Mouse (Mus musculus) stomach, postnatal 0 days (tissue): ENCODE data around the gene Hoxa2. TPM values are rescaled to one million over a fixed set of nuclear protein-coding genes. Genes with fewer than 3 reads are reported as not detected.

Source experiments
- ATAC-seq: fragments of 200-750 bp; cut with Nextera tagmentation; 2 replicates; pipeline ENCODE4 v1.8.0; 2017; ENCODE audit not compliant: low FRiP score, low TSS enrichment
- DNase-seq: peaks from one replicate; pipeline ENCODE4 v3.0.0-alpha.2; 2016; ENCODE audit warnings: low spot score
- H3K27ac ChIP-seq: fragments of 300-500 bp; sonication (generic); replicated peaks from 2 replicates; pipeline ENCODE4 v1.5.1; 2014; ENCODE audit warnings: mild to moderate bottlenecking, control low read depth
- H3K27me3 ChIP-seq: fragments of 300-500 bp; sonication (generic); 2 replicates; pipeline ENCODE4 v1.6.1; 2014; ENCODE audit warnings: low read length; ENCODE audit not compliant: control insufficient read depth, insufficient read depth
- H3K36me3 ChIP-seq: fragments of 300-500 bp; sonication (generic); 2 replicates; pipeline ENCODE4 v1.6.1; 2014; ENCODE audit warnings: low read length, mixed read lengths; ENCODE audit not compliant: control insufficient read depth, insufficient read depth
- H3K4me1 ChIP-seq: fragments of 300-500 bp; sonication (generic); replicated peaks from 2 replicates; pipeline ENCODE4 v1.6.1; 2014; ENCODE audit warnings: antibody characterized with exemption; ENCODE audit not compliant: control insufficient read depth, insufficient read depth
- H3K4me2 ChIP-seq: fragments of 300-500 bp; sonication (generic); replicated peaks from 2 replicates; pipeline ENCODE4 v1.6.1; 2014; ENCODE audit warnings: low read depth, mild to moderate bottlenecking, control low read depth, moderate library complexity
- H3K4me3 ChIP-seq: fragments of 300-500 bp; sonication (generic); 2 replicates; pipeline ENCODE4 v1.5.1; 2014; ENCODE audit warnings: low read depth, low read length, control low read depth
- H3K9ac ChIP-seq: fragments of 300-500 bp; sonication (generic); 2 replicates; pipeline ENCODE4 v1.6.1; 2014; ENCODE audit warnings: mild to moderate bottlenecking, low read length, control low read depth, mixed read lengths
- H3K9me3 ChIP-seq: fragments of 300-500 bp; sonication (generic); 2 replicates; pipeline ENCODE4 v1.6.1; 2016; ENCODE audit warnings: low read length; ENCODE audit not compliant: control insufficient read depth
- CTCF ChIP-seq: IDR thresholded peaks from 2 replicates; pipeline ENCODE4 v1.5.1; 2016; ENCODE audit warnings: antibody characterized with exemption, low read depth, mild to moderate bottlenecking, moderate library complexity
- EP300 ChIP-seq: optimal IDR thresholded peaks from 2 replicates; pipeline ENCODE3; 2016; ENCODE audit warnings: antibody characterized with exemption
- WGBS: fragments of 180-500 bp; shearing (Covaris S2); extraction: QIAGEN DNeasy Blood & Tissue Kit; methylation state at CpG from one replicate; pipeline ENCODE4 v1.1.7; 2014; 5-methylcytosine and 5-hydroxymethylcytosine counted together
- polyA plus RNA-seq: library from polyadenylated mRNA; unstranded; fragments of >200 nt; fragmentation: Nextera tagmentation; extraction: Ambion mirVana; gene quantifications from 2 replicates; pipeline ENCODE4 v1.2.1, GENCODE M21; 2015

Hoxa2 gene
- polyA plus RNA-seq, 1 experiment from 2014 or later = 5.3 TPM

DNA sequence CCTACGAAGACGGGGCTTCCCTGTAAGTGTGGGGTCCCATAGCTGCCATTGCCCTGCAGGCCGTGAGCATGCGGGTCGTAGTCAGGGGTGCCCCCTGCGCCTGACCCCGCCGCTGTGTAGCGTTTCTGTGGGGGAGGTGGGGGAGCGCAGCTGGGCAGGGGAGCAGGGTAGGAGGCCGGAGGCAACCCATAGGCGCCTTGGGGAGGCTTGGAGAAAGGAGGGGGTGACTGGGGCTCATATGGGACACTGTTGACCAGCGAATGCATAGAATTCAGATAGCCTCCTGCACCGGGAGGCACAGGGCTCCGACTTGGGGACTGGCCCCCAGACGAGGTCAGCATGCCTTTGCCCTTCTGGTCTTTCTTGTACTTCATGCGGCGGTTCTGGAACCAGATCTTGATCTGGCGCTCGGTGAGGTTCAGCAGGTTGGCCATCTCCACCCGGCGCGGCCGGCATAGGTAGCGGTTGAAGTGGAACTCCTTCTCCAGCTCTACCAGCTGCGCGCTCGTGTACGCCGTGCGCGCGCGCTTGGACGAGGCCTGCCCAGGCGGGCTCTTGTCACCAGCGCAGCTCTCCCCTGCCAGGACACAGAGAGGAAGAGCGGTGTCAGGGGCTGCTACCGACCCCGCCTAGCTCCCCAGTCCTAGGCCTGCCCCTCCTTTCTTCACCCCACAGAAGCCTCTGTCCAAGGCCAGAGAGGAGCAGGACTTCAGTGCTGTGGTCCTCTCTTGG is 5.7 kb upstream of the Hoxa2 start:
- Histone ChIP-seq H3K27ac (peak overlapping the region; percentile 97), H3K27me3 (no peaks in the 10 kb centered on the region), H3K9ac (peak overlapping the region; percentile 66), H3K4me2 (peak overlapping the region; percentile 62), H3K4me1 (peaks cover 4% of the 10 kb centered on the region; the same call in 1 of the 2 replicates), H3K4me3 (peak overlapping the region; percentile 65), H3K9me3 (no peaks in the 10 kb centered on the region), H3K36me3 (0 out of 2 replicates have a peak, but pooled peaks cover 2% of the 10 kb centered on the region)
- ATAC-seq (peak; percentile 24), DNase-seq (no peak)
- 23% methylated on average over 40 of the region's 40 CpGs for WGBS
- TF ChIP-seq CTCF (no peak), EP300 (no peak)

DNA sequence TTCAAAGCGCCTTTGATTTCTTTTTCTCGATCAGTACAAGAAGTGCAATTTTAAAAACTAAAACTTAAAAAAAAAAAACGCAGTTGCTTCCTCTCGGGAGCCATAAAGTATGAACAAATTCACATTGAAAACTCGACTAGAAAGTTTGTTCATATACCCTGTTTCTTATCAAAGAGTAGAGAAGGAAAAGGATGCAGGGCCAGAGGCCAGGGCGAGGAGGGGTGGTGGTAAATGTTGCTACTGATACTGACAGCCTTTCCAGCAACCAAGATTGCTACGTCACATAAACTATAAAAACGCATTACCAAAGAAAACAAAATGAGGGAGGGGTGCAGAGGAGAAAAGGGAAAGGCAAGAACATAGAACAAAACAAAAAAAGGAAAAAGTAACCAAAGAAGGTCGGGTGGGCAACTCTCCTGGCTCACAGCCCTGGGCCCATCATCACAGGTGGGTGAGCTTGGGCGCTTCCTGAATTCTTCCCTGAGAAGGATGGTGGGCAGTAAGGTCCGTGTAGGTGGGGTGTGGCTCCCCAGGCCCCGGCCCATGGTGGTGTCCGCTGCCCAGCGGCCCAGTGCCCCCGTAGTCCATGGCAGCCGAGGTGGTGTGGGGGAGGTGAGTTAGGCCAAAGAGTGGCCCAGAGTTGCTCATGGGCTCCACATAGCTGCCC is 5.0 kb upstream of the Hoxa2 start:
- ATAC-seq (no peak), DNase-seq (no peak)
- H3K9me3 ChIP-seq = no peaks in the 10 kb centered on the region
- peak overlapping the region; percentile 65 for H3K4me3 ChIP-seq
- H3K4me2 ChIP-seq = peak overlapping the region; percentile 62
- H3K27ac ChIP-seq = peak overlapping the region; percentile 97
- 30% methylated on average over 16 of the region's 16 CpGs for WGBS
- H3K4me1 ChIP-seq = peaks cover 4% of the 10 kb centered on the region; the same call in 1 of the 2 replicates
- 0 out of 2 replicates have a peak, but pooled peaks cover 2% of the 10 kb centered on the region for H3K36me3 ChIP-seq
- peak overlapping the region; percentile 66 for H3K9ac ChIP-seq
- no peaks in the 10 kb centered on the region for H3K27me3 ChIP-seq
- TF ChIP-seq EP300 (no peak), CTCF (no peak)

DNA sequence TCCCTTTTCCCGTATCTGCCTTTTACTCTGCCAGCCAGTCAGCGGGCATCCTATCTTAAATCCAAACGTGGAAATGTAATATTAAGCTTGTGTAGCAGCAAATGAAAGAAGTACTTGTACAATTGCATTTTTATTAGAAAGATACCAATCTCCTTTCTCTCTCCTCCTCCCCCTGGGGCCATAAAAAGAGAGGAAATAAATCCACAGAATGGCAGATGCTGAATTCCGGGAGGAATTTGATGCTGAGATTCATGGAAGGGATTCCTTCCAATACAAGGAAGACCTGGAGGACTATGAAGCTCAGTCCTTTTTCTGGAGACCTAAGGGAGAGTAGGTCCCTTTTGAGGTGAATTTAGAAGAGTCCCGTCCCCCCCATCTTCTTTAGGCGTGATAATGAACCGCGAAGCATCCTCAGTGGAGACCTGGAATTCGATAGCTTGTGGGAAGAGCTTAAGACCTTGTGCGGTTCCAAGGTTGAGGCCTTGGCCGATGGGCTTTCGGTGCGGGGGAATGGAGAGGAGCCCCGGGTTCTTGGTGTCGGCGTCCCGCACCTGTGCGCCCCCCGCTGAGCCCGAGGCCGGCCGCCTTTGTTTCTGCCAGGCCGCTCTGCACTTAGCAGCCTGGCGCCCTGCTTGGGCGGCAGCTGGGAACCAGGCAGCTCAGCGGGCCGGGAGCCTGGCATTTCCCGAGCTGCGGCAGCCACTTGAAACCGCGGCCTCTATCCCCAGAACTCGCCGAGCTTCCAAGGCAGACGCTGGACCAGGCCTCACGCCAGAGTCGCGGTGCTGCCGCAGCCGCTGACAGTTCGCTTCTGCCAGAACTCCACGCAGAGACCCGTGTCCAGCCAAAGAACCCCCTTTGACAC is 3.8 kb upstream of the Hoxa2 start:
- peak overlapping the region; percentile 89 for H3K9ac ChIP-seq
- no peaks in the 10 kb centered on the region; the same call in 1 of the 2 replicates for H3K27me3 ChIP-seq
- no peaks in the 10 kb centered on the region for H3K9me3 ChIP-seq
- 14% methylated on average over 39 of the region's 42 CpGs for WGBS
- no peak for DNase-seq
- peak overlapping the region; percentile 96 for H3K27ac ChIP-seq
- peaks cover 4% of the 10 kb centered on the region; the same call in 1 of the 2 replicates for H3K4me1 ChIP-seq
- ATAC-seq = no peak
- peak overlapping the region; percentile 65 for H3K4me3 ChIP-seq
- H3K4me2 ChIP-seq = peak overlapping the region; percentile 77
- no peak for TF ChIP-seq EP300
- H3K36me3 ChIP-seq = 0 out of 2 replicates have a peak, but pooled peaks cover 2% of the 10 kb centered on the region

DNA sequence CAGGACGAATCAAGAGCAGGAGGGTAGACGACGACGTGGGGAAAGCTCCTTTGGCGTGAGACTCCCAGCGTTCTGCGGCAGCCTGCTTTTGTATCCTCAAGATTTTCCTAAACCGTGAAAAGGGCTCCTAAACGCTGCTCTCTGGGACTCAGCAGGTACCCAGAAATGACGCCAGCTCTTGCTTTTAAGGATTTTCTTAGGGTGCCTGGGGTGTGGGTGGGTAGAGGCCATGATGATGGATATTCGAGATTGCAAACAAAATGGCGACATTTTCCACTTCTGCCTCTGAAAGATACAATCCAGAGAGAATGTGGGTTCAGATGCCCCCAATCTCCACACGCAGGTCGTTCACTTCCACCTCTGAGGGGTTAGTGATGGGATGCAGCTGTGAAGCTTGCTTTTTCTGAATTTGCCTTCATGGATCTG is 3.1 kb upstream of the Hoxa2 start:
- Histone ChIP-seq H3K27me3 (no peaks in the 10 kb centered on the region; the same call in 1 of the 2 replicates), H3K36me3 (0 out of 2 replicates have a peak, but pooled peaks cover 2% of the 10 kb centered on the region), H3K9ac (peak overlapping the region; percentile 89), H3K4me1 (peaks cover 4% of the 10 kb centered on the region; the same call in 1 of the 2 replicates), H3K9me3 (no peaks in the 10 kb centered on the region), H3K27ac (peak overlapping the region; percentile 96), H3K4me3 (peak overlapping the region; percentile 65), H3K4me2 (peak overlapping the region; percentile 77)
- ATAC-seq (no peak), DNase-seq (no peak)
- TF ChIP-seq CTCF (no peak), EP300 (no peak)
- 28% methylated on average over 14 of the region's 14 CpGs for WGBS

DNA sequence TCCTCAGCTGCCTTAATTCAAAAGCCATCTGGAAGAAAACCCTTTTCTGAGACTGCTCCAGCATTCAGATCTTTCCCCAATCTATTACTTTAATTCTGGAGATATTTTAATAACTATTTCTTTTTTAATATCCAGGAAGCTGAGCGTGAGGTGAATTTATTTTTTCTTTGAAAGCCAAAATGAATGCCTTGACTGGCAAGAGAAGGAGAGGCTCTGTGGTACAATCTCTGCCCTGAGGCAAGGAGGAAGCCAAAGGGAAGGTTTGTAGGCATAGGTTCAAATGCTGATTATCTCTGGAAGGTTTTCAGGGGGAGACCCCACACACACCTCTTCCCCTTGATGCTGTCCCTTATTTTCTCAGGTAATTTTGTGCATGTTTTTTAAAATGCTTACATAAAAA is 2.5 kb upstream of the Hoxa2 start:
- ATAC-seq (no peak), DNase-seq (no peak)
- Histone ChIP-seq H3K27ac (peak overlapping the region; percentile 96), H3K9me3 (no peaks in the 10 kb centered on the region), H3K36me3 (0 out of 2 replicates have a peak, but pooled peaks cover 2% of the 10 kb centered on the region), H3K9ac (peak overlapping the region; percentile 89), H3K4me2 (peak overlapping the region; percentile 77), H3K4me1 (peaks cover 2% of the 10 kb centered on the region; the same call in 1 of the 2 replicates), H3K27me3 (no peaks in the 10 kb centered on the region; the same call in 1 of the 2 replicates), H3K4me3 (peak overlapping the region; percentile 65)
- 41% methylated on average over 1 of the region's 1 CpGs for WGBS
- TF ChIP-seq EP300 (no peak), CTCF (no peak)
